Mouse (Mus musculus): ENCODE measurements around the gene Mettl21a. TPM values are rescaled to one million over a fixed set of nuclear protein-coding genes. Genes with fewer than 3 reads are reported as not detected.

Gene Mettl21a
- polyA plus RNA-seq, 1 experiment from 2014 or later = 17.7 TPM

Other genes starting within 250 kb of the Mettl21a start
- 33.3 and 36.1 TPM in 2 replicates for gene Creb1, start 84.6 kb downstream of the Mettl21a start, polyA plus RNA-seq (2015; fragmentation: Nextera tagmentation; extraction: Ambion mirVana)
- gene Ccnyl1, start 73.2 kb upstream of the Mettl21a start, polyA plus RNA-seq (2015; fragmentation: Nextera tagmentation; extraction: Ambion mirVana) = 5.0 and 5.5 TPM in 2 replicates
- gene Fzd5, start 120.5 kb upstream of the Mettl21a start, polyA plus RNA-seq (2015; fragmentation: Nextera tagmentation; extraction: Ambion mirVana) = 2.2 and 2.4 TPM in 2 replicates